Mouse (Mus musculus): Measurements from ENCODE around the gene Pip4k2b. TPM values are rescaled to one million over a fixed set of nuclear protein-coding genes. Genes with fewer than 3 reads are reported as not detected.

The Pip4k2b gene
- polyA plus RNA-seq, 1 experiment from 2014 or later = 2.6 TPM

DNA sequence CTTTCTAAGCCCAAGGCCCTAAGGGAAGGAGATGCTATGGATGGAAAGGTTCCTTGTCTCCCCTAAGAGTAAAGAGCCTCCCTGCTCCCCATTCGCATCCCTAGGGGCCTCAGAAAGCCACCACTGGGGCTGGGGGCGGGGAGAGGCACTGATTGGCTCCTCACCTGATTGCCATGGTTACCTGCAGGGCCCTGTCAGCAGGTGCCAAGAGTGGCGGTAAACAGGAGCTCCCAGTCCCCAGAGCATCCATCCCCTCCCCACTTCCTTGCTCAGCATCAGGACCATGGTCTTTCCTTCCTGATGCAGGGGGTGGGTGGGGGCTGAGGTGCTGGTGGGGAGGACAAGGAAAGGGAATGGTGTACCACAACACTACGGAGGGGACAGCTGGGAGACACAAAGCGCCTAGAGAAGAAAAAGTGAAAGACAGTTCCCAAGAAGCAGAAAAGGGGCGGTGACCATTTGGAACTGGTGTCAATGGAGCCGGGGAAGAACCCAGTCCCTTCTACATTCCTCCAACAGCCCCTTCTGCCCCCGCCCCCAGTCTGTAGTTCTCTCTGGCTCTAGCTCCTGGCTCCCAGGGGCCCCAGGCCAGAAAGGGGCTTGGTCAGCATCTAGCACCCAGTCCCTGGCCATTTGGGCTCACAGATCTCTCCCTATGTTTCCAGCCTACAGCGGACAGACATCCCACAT is 48.6 kb downstream of the Pip4k2b start:
- DNase-seq (ENCODE audit: low spot score) = no peak

DNA sequence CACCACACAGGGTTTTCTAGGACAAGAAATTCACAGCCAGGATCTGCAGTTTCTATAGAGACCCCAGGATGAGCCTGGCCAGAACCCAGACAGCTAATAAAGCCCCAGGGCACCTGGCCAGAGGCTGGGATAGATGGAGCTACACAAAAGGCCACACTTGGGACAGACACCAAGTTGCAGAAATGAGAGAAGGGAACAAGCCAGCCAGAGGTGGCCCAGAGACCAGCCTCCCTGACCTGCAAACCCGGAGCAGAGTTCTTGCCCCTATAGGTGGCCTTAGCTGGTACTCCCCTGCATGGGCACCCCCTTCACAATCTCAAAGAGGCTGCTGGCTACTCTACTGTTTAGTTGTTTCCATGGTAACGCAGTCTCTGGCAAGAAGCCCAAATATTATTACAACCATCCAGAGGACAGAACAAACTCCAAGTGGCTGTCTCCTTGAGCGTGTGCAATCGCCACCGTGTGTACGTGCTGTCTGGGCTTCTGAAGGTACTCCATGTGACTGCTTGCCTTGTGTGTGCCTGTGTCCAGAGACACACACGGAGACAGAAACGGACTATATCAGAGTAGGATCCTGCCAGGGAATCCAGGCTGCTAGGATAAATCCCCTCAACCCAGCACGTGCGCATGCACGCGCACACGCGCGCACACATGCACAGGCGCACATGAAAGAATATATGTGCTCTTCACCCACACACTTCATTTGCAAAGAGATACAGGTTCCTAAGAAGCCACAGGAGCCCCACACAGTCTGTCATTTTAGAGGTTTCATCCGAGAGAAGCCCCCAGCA is 49.4 kb downstream of the Pip4k2b start:
- DNase-seq (ENCODE audit: low spot score) = no peak

DNA sequence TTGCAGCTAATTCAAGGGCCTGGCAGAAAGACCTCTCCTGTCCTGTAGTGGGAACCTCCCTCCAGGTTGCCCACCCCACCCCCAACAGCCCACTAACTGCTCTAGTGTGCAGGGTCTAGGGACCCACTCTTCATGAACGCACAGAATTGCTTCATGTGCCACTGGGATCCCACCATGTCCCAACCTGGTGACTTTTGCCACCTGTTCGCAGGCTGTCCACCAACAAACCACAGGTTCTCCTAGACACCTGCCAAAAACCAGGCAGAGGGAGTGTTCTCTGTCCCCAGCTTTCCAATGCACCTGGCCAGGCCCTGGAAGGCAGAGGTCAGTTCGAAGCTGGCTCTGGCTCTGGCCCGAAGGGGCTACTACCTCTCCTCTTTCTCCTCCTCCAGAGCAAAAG is 50.1 kb downstream of the Pip4k2b start:
- DNase-seq (ENCODE audit: low spot score) = no peak

DNA sequence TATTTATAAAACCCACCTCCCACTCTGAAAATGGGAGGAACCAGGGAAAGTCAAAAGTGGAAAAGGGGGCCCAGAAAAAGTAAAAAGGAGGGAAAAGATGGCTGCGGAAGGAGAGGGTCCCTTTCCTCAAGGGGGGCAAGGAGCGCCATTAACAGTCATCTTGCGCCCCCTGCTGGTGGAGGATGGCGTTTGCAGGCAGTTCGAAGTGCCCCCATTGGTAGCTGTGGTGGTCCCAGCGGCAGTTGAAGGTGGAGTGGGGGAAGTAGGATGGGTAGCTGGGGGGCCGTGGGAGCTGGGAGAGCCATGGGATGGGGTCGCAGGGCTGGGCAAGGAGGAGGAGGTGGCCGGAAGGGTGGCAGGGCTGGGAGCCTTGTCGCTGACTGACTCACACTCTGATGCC is 54.6 kb downstream of the Pip4k2b start:
- DNase-seq (ENCODE audit: low spot score) = peak; percentile 81

DNA sequence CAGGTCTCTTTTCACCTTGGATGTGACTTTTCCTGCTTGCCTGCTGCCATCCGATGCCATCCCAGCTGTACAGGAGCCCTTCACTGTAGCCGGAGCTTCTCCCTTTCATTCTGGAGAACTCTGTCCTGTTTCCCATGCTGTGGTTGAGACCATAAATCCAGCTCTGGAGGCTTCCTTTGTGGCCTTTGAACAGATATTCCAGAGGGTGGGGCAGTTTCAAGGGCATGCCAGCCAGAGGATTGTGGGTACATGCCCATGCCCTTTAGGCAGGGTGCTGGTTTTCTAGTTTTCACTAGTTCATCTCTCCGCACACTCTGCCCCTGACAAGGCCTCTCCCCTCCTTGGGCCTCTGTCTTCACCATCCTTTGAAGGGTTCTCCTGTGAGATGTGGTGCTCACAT is 57.4 kb downstream of the Pip4k2b start:
- DNase-seq (ENCODE audit: low spot score) = no peak

DNA sequence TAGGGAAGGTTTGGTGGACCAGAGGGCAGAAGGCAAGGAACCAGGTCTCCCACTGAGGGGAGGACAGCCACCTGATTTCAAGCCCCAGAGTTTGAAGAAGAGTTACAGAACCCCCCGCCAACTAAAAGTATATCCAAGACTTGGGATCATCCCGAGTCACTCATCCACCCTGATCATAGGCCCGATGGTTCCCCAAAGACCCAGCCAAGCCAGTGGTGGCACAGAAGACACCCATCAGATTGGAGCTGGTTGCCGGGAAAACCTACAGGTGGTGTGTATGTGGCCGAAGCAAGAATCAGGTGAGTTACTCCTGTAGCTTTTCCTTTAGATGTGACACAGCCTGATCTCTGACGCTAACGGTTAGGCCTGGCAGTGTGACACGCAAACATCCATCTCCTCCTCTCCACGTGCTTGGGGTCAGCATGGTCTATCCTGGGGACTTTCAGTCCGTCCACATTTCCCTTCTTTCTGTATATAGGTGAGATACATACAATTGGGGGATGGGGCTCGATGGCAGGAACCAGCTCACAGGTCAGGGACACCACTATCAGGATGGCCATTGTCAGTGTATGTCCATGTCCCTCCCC is 58.1 kb downstream of the Pip4k2b start:
- DNase-seq (ENCODE audit: low spot score) = no peak

DNA sequence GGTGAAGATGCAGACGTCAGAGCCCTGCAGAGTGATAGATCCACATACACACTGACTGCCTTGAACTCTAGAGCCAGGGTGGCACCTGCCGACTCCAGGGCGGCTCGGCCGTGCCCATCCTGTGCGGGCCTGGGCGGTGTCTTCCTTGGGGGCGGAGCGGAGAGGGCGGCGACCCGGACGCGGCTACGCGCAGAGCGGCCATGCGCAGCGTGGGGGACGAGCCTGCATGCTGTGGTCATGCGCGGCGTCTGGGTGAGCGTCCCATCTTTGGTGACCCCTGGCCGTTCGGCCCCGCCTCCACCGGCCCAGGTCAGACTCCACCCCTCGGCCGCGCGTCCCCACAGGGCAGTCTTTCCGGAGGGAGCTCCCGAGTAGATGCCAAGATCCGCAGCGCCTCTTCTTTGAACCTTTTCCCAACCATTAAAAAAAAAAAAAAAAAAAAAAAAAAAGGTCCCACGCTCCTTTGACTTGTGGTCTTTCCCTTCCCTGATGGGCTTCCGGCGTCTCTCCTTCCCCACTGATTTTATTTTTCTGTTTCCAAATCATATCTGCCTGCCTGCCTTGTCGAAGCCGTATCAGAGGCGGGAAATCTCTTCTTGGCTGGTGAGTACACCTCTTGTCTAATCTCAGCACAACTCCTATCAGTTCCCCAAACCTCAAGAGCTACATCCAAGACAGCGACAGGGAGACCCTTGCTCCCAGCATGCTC is 58.7 kb downstream of the Pip4k2b start, which contains the start of gene Cisd3:
TSS of gene Cisd3 (plus strand) at position 214 of the 709 bp plus-strand sequence.
- peak; percentile 76 for DNase-seq (ENCODE audit: low spot score)

DNA sequence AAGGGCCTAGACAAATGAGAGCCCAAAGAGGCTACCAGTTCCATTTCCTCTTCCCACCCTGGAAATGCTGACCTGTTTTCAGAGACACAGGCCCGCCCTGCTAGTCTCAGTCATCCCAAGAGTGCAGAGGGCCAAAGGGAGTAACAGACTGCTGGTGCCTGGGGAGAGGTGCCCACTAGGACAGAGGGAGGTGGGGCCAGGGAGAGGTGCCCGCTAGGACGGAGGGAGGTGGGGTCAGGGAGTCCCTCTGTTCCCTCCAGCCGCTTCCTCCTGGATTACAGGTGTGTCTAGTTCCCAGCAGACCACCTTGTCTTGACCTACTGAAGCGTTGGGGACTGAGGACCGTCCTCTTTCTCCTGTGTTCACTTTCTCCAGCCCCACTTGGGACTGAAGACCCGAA is 59.7 kb downstream of the Pip4k2b start:
- DNase-seq (ENCODE audit: low spot score) = no peak

DNA sequence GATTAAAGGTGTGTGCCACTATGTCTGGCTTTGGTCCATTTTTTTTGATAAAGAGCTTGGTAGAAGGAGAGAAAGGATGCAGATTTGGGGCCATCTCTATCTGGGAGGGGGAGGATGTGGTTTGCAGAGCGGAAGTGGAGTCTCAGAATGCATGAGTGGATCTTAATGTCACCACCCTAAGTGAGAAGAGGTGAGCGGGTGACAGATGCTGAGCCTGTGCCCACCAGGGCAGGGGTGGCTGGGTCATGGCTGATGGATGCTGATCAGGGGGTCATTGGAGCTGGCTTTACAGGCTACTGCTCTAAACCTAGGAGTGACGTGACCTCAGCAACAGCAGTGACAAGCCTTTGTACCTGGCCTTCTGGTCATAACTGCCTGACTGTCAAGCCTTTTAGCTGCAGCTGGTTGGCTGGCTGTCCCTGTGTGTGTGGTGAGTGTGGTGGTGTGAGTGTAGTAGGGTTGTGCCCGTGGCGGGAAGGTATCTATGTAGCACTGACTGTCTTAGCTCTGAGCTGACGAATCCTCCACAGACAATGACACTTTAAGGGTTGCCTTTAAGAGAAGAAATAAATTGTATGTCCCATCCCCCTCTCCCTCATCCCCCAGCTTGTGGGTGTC is 60.3 kb downstream of the Pip4k2b start:
- DNase-seq (ENCODE audit: low spot score) = peak; percentile 85

DNA sequence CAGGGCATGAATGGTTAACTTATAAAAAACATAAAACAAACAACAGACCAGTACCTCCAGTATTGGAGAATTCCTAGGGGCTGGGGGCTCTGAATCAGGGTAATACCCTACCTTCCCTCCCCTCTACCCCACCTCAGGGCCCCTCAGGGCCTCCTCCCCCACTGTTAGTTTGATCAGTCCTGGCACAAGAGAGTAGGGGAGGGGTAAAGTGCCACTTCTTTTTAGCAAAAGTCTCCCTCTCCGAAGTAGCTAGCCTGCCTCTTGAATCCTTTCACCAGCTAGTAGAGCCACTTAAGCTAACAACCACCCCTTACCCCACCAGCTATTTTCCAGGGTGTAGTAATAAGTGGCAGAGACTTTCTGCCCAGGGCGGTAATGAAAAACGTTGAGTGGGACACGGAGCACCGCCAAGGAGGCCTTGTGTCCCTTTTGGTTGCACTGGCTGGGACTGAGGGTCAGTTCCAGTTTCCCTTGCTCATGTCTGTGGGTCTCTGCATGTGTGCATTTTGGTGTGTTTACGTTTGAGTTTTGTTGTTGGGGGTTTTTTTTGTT is 61.9 kb downstream of the Pip4k2b start:
- no peak for DNase-seq (ENCODE audit: low spot score)

DNA sequence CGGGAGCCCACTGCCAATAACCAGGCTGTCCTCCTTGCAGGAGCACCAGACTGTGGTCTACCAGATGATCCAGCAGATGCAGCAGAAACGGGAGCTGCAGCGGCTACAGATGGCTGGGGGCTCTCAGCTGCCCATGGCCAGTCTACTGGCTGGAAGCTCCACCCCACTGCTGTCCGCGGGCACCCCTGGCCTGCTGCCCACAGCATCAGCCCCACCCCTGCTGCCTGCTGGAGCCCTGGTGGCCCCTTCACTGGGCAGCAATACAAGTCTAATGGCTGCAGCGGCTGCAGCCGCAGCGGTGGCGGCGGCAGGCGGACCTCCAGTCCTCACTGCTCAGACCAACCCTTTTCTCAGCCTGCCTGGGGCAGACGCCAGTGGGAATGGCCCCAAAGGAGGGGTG is 64.1 kb downstream of the Pip4k2b start:
- no peak for DNase-seq (ENCODE audit: low spot score)

DNA sequence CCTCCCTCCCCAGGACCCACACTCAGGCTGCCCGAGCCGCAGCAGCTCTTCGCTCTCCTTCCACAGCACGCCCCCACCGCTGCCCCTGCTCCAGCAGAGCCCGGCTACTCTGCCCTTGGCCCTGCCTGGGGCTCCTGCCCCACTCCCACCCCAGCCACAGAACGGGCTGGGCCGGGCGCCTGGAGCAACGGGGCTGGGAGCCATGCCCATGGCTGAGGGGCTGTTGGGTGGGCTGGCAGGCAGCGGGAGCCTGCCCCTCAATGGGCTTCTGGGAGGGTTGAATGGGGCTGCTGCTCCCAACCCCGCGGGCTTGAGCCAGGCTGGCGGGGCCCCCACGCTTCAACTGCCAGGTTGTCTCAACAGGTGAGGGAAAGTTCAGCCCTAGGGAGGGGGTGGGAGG is 66.2 kb downstream of the Pip4k2b start:
- no peak for DNase-seq (ENCODE audit: low spot score)

DNA sequence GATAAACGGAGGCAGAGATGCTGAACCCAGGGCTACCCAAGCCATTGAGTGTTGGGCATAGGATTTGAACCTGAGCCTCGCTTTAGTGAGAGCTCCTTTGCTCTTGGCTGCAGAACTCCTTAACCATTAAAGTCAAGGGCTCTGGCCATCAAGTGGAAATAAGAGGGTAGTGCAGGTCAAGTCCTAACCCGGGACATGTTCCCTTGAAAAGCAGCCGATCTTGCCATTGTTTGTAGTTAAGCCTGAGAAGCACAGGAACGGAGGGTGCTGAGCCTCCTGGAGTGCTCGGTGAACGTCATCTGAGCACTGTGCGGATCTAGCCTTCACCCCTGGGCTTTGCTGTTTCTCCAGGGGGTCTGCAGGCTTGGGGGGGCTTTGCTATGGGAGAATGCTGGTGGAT is 66.7 kb downstream of the Pip4k2b start:
- no peak for DNase-seq (ENCODE audit: low spot score)

DNA sequence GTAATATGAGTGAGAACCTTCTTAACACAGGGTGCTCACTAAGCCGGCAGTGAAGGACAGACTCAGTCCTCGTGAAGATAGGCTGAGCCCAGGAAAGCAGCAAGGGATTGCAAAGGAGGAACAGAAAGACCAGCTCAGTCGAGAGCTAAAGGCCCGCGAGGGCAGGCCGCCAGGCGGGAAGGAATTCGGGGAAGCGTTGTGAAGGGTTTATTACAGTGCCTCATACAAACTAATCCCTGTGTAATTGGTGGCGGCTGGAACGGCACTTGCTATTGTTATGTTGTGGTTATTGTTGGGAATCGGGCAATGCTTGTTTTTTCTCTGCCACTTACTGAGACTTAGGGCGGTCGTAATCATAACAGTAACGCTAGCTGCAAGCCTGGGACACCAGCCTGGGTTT is 67.1 kb downstream of the Pip4k2b start:
- DNase-seq (ENCODE audit: low spot score) = no peak

DNA sequence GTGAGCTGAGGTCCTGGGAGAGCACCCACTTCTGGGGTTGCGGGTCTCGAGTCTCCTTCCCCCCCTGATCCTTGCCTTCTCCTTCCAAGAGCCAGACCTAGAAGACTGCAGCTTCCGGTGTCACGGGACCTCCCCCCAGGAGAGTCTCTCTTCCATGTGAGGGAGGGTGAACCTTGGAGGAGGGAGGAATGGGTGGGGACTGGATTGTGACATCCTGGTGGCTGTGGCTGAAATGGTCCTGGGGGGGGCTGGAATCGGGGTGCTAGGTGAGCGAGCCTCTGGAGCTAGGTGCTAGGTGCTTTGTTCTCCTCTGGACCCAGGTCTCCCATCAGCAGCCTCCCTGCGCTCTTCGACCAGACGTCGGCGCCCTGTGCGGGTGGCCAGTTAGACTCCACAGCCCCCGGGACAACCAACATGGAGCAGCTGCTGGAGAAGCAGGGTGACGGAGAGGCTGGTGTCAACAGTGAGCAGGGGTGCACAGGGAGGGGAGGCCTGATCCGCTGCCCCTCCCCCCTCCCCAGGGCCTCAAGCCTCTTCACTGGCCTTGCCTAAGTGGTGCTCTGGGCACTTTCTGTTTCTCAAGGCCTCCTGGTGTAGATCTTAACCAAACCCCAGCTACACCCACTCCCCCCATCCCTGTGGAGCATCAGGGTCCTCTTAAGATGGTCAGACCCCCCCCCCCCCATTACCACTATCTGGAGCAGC is 68.3 kb downstream of the Pip4k2b start:
- no peak for DNase-seq (ENCODE audit: low spot score)

DNA sequence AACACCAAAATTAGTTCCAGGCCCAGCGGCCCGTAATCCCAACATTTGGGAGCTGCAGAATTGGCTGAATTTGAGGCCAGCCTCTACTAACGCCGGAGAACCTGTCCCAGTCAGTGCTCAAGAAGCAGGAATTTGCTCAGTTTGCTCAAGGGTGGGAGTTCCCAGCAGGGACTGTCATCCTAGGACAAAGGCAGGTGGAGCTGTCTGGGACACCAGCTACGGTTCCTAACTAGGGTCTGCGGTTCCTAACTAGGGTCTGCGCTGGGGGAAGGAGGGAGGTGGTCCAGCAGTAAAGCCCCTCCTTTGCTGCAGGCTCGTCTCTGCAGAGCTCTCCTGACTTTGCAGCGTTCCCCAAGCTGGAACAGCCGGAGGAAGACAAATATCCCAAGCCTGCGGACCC is 71.4 kb downstream of the Pip4k2b start:
- no peak for DNase-seq (ENCODE audit: low spot score)

DNA sequence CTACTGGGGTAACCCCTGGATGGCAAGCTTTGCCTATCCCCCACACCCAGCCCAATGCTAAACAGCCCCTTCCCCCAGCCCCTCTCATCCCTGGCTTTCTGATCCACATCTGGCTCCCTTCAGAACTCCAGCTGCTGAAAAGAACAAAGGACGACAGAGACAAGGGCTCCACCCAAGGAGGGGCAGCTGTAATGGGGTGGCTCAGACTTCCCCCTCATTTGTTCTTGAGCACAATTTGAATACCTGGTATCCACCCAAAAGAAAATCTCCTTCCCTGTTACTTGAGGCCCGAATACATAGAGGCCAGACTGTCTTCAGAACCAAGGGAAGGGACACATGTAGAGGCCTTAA is 73.4 kb downstream of the Pip4k2b start:
- DNase-seq (ENCODE audit: low spot score) = no peak

DNA sequence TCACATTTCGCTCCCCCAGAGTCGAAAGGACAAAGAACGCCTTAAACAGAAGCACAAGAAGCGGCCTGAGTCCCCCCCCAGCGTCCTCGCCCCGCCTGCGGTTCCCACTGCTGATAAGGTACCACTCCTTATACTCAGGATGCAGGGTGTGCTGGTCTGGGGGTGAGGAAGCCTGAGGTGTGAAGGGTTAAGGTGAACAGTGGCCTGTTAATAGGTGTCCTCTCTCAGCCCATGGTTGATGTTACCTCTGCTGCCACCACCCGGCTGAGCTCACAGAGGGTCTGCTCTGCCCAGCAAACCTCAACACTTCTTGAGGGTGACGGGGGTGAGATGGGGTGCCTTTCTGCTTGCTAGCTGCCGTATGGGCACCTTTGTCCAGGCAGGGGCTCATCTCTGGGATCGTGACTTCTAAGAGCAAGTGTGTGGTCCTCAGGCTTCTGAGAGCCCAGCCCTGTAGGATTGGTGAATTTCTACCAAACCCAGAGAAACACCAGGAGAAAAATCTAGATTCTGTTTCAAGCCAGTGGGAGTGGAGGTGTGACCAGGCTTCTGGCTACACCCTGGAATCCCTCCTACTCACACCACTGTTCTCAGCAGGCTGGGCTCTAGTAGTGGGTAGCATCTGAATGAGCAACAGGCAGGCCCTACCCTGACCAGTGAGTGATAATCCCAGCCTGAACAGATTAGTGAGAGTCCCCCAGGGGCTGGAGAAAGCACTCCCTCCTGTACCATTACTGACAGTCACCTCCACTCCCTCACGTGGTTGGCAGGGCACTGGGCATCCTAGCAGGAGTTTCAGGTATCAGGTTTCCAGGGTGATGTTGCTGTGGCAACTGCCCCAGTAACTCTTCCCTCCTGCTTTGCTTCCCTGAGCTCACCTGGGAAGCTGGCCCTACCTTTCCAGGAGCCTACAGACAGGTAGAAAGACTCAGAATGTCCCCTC is 74.0 kb downstream of the Pip4k2b start:
- DNase-seq (ENCODE audit: low spot score) = no peak

DNA sequence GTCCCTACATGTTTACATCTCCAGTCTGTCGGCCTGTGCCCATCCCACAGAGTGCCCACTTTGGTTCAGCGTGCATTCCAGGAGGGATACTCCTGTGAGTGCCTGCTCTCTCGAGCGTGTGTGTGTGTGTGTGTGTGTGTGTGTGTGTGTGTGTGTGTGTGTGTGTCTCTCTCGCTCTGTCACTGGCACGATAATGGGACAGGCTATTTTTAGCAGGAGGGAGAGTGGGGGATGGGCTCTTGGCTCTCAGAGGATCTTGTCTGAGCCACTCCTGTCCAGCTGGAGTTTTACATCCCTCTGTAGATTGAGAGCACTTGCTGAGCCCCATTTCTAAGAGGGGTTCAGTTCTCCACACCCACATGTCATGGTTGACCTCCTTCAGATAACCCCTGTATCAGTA is 74.7 kb downstream of the Pip4k2b start:
- DNase-seq (ENCODE audit: low spot score) = no peak
